Mouse (Mus musculus): ENCODE measurements around the gene Rasgef1b.

DNA sequence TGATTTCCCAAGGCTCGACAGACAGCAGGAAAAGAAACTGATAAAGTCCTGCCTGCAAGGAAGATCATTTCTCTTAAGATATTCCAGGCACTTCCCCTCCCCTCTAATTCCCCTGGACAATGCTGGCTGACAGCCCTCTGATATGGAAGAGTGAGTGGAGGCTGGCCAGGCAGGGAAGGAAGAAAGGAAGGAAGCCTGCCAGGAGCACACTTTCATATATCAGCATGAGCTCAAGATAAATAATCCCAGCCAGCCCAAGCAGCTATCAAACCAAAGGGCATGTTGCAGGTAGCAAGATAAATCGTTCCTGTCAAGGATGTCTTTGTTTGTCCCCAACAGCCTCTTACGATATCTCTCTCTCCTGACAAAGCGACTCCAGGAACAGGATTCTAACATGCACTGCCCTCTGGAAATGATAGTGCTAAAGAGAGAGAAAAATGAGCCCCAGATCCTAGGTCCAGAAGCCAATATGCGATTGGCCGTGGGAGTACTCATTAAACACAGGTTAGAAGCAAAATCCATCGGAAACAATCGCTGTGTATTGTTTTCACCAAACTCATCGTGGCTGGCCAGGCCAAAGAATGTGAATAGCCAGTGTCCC is 58.8 kb downstream of the Rasgef1b start:
- TF ChIP-seq CTCF (IDR thresholded peaks at IDR 0.05; ENCODE audit: insufficient read depth, low read length) (no peak), POLR2A (IDR thresholded peaks at IDR 0.05; ENCODE audit: borderline replicate concordance, extremely low read depth, low read depth, low read length) (no peak)
